Mouse (Mus musculus): ENCODE measurements around the gene Acbd7.

The Acbd7 gene

GRCm38 (mm10) chr2:3387105-3387860, 51.3 kb downstream of the Acbd7 start:
- DNase-seq: no peak

Data from cerebellum, postnatal 25 days (tissue).